Mouse (Mus musculus) ES-Bruce4 (cell line): Measurements from ENCODE around the gene Tmem54.

ENCODE experiments used
- CTCF ChIP-seq: IDR thresholded peaks from one replicate; pipeline ENCODE4 v1.8.1; 2011; ENCODE audit warnings: low read depth, low read length
- POLR2A ChIP-seq: IDR thresholded peaks from one replicate; pipeline ENCODE4 v1.8.1; 2011; ENCODE audit warnings: low read length; ENCODE audit not compliant: insufficient read depth

DNA sequence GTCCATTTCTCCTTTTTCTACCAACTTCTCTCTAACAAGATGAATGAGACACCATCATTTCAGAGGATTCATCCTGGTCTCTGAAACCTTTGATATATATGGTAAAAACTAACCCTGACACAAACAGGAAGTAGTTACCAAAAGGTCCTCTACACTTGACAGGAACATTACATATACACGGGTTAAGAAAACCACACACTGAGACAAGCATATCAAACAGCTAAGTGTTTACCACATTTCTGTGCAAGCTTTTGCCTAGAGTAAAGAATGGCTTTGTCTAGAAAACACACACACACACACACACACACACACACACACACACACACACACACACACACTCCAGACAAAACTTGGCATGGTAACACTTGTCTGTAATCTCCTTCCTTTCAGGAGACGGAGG, 41.0 kb downstream of the Tmem54 start:
- no peak for TF ChIP-seq POLR2A
- TF ChIP-seq CTCF, result no peak
